Mouse (Mus musculus): Measurements from ENCODE around the gene Tk1.
A peak's percentile ranks its signal among the peaks of the same experiment; 100 is the strongest.

Gene Tk1

DNA sequence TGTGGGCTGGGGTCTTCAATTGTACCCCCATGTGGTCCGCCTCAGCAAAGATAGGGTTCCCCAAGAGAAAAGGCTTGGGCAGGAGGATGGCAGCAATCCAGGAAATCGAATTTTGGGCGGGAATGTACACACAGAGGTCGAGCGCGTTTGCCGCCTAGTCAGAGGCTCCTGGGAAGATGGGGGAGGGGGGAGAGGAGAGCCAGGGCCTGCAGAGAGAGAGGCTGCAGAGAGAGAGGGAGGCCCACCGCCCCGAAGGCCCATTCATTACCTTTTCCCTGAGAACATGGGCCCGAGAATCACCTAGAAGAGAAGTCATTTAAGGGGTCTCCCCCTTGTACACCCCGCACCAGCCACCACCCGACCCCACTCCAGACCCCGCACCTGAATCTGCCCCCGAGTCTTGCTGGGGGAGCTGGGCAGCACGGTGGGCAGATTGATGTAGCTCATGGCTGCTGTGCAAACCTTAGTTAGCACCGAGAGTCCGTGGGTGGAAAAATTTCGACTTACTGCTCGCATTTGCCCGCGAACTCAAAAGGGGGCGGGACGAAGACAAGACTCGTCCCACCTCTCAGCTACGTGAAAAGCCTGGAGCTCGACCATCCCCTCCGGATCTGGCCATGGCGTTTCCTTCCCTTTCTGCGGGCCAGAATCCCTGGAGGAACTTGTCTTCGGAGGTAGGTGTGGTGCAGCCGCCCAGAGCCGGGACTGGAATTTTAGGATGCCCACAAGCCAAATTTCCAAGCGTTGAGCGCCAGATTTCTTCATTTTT, at the start of gene Tk1, which contains the start of gene Afmid:
Gene Tk1 (minus strand): TSS at position 760 of the 769 bp plus-strand sequence.
Gene Afmid (plus strand): TSS at position 592 of the 769 bp plus-strand sequence.
- peak; percentile 80 for DNase-seq (ENCODE audit: low read depth, low spot score)

DNA sequence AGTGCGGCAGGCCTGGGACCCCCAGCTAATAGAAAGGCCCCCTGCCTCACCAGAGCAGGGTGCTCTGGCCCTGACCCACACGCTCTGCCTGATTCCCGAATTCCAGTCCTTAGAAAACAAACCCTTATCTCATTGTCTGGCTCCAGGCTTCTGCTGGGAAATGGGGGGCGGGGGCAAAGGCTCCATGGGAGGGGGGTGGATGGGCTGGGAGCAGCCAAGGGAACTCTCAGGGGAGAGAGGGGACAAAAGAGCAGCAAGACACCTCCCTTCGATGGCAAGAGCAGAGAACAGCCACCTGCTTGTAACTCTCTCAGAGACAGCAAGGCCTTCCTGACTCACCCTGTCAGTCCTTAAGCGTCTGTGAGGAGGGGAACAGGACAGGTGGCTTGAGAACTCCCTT, 49.8 kb upstream of the Tk1 start:
- no peak for DNase-seq (ENCODE audit: low read depth, low spot score)

DNA sequence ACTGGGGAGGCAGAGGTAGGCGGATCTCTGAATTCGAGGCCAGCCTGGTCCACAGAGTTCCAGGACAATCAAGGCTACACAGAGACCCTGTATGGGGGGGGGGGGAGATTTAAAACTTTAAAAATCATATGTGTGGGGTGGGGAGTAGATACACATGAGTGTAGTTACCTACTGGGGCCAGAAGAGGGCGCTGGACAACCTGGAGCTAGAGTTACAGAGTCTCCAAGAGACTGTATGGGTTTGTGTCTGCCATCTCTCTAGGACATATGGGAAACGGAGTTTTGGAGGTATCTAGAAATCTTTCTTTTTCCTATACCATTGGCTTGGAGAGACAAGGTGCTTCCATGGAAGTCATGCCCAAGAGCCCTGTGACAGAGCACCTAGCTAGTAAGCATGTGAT, 48.5 kb upstream of the Tk1 start:
- DNase-seq (ENCODE audit: low read depth, low spot score), result peak; percentile 57

DNA sequence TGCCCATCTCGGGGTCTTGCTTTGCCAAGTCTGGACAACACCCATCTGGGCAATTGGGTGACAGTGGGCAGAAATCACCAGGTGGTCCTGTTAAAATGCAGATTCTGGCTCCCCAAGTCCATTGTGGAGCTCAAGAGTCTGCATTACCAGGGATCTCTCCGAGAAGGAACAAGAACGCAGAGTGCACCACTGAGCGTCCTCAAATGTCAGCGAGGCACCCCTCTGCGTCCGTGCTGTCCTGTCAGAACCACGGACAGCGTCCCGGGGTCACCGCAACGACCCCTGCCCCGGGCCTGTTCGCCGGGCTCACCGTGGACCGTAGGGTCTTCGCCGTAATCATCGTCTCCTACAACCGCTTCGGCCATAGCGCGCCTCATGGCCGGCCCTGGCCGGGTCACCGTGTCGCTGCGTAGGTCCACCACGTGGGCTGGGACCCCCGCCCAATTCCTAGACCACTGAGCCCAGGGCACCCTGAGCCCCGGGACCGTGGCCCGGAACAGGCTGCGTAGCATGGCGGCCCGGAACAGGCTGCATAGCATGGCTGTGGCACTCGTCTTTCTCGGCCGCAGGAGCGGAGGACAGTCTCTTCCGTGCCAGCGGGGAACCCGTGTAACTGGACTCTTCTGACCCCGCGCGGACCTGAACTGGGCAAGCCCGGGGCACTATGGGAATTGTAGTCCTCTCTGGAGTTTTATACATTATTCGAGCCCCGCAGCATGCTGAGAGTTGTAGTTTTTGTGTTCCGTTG, 47.1 kb upstream of the Tk1 start, which contains the start of gene Tha1:
Gene Tha1 (minus strand): TSS at position 621 of the 748 bp plus-strand sequence.
- peak; percentile 57 for DNase-seq (ENCODE audit: low read depth, low spot score)

DNA sequence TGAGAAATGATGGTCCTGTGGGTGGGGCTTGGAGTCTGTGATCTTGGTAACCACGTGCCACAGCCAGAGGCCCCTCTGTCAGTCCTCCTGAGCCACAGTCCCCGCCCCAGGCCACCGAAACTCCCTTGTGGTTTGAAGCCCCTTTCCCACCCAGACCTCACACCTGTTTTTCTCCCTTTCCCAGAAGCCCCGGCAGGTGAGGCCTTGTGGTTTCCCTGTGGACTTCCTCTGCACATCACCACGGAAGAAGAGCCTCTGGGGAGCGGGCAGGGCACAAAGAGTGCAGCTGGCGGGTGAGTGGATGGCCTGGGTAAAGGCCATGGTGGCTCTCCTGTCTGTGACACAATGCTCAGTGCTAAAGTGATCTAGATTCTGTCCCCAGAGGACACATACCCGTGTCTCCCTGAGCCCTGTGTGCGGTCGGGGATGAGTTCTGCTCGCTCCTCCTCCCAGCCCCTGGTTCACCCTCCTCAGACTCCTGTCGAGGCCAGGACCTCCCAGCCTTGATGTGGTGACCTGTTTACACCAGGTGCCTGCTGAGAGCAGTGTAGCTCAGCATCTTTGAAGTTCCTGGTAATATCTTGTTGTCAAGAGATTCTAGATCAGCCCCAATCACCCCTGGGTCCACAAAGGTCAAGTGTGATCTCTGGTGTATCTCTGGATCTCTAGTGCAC, 46.2 kb upstream of the Tk1 start:
- peak; percentile 93 for DNase-seq (ENCODE audit: low read depth, low spot score)

DNA sequence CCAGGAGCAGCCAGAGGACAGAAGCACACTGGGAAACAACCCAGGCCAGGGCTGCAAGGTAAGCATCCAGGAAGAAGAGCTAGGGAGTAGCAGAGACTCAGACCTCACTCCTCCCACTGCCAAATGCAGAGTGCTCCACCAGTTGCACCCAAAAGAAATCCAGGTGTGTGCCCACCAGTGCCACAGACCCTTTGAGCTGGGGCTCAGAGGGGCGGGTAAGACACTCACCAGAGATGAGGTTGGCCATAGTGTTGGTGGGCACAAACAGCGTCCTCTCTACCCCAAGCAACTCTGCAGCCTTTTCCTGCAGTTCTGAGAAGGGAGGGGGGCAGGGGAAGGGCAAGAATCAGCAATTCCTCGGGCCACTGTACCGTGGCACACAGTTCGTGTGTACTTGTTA, 45.5 kb upstream of the Tk1 start:
- DNase-seq (ENCODE audit: low read depth, low spot score), result no peak

DNA sequence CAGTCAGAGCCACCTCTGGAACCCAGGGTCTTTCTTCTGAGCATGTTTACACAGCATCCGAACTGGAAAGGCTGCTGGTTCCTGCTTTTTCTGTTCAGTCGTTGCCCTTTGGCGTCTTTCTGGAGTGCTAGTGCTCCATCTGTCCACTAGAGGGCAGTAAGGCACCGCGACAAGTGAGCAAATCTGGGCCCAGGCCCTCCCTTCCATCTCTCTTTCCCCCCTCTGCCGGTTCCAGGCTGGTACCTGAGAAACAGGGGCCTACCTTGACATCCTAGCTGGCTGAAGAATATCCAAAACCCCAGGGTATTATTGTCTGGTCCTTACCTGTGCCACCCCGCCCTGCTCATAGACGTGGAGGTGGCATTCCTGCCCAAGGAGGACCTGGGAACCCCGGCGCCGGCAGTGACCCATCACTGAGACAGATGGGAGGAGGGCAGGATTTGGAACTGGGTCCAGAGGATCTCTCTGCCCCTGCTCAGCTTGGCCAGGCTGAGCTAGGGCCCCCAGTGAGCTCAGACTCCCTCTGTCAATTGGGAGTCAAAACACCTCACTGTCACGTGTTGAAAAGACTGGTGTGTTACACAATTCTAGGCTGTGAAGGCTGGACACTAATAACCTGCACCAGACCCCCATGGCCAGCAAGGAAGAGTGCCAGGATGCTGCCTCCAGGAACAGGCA, 44.9 kb upstream of the Tk1 start:
- peak; percentile 85 for DNase-seq (ENCODE audit: low read depth, low spot score)

DNA sequence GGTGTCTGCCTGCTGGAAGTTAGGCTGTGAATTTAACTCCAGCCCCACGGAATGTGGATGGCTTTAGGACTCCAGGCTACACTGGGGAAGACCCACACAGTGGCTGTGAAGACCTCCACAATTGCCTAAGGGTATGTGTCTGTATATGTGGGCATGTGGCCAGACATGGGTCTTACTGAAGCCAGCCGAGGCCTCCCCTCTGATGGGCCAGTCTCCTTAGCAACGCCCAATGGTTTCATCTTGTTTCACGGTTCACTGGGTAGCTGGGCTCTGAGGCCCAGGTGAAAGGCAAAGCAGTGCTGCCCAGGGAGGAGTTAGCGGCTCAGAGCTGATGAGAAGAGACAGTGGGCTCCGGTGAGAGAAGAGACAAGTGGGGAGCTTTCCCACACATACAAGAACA, 40.1 kb upstream of the Tk1 start:
- no peak for DNase-seq (ENCODE audit: low read depth, low spot score)

DNA sequence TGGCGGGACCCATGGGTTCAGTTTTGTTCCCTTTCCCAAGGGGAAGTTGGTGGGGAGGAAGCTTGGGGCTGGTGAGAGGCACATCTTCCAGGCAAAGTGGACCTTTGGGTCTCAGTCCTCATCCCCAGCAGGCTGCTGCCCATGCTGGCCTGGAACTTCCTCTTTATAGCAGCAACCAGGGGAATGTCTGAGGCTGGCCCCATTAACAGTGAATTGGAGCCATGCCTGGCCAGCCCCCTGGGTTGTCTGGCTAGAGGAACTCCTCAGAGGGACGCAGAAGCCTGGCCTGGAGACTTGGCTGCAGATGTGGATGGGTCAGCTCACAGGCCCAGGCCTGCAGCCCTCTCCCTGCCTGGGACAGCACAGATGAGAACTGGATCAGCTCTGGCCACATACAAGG, 38.9 kb upstream of the Tk1 start:
- DNase-seq (ENCODE audit: low read depth, low spot score), result no peak

DNA sequence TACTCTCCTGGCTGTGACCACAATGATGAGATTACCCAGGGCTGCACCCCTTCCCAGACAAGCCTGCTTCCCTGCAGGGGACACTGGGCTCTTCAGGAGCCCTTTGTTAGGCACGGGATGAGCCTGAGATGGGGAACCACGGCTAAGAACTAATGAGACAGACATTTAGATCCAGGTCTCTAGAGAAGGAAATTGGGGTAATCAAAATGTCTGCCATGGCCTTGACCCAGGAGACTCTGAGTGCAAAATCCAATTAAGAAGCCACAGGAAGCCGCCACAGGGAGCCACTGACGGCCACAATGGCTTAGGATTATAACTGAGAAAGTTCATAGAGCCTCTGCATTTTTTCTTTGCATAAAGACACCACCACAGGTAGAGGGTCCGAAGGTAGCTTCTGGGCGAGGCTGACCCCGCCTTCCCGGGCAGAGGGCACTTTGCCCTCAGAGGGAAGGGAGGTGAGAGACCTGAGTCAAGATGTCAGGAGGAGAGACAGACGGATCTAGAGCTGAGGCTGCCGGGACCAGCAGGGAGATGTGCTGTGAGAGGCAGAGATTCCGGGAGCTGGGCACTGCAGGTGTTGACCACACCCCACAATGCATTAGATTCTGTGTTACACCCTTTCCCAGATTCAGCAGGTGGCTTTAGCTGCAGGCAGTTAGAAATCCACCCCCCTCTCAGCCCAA, 37.4 kb upstream of the Tk1 start:
- no peak for DNase-seq (ENCODE audit: low read depth, low spot score)

DNA sequence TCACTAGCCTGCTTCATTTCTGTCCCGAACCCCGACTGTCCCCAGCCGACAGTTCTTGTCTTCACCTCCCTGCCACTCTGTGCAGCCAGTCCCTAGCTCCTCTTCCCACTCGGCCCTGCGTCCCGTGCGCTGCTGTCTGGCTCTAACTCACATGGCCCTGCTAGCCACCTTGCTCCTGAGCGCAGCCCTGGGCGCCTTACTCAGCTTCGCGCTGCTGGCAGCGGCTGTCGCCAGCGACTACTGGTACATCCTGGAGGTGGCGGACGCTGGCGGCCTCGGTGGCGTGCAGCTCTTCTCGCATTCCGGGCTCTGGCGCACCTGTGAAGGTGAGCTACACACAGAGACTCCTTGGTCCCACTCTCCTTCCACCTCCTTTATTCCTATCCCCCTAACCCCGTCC, 34.7 kb upstream of the Tk1 start, which contains the start of gene Tmem235:
Gene Tmem235 (plus strand): TSS at position 152 of the 400 bp plus-strand sequence.
- DNase-seq (ENCODE audit: low read depth, low spot score), result no peak

DNA sequence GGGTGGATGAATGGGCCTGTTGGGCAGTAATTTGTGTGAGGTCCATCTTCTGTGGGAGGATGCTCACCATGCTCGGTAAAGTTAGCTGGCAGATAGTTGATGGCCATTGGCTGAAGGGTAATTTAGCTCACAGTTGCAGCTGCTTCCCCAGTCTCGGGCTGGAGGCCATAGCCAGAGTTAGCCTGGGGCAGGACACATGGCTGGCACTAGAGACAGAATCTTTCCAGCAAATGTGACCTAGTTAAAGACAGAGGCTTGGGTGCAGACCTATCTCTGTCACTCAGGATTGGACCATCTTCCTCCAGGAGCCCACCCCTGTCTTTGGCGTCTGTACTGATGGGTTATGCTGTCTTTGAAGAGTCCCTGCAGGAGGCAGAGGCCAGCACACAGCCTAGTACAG, 32.5 kb upstream of the Tk1 start:
- DNase-seq (ENCODE audit: low read depth, low spot score), result no peak

DNA sequence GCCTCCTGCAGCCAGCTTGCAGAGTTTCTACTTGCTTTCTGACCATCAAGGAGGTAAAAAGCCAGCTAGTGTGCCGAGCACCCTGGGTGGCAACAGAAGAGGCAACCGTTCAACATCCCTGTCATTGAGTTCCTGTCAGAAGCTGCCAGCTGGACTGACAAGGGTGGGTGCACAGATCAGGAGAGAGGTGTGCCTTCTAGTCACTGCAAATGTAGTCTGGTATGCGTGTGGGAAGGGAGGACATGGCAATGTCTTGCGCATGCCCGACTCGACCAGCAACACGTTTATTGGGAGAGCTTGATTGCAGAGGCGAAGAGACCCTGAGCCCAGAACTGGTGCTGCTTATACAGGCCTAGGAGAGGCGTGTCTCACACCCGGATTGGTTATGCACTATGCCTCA, 31.6 kb upstream of the Tk1 start:
- DNase-seq (ENCODE audit: low read depth, low spot score), result no peak

DNA sequence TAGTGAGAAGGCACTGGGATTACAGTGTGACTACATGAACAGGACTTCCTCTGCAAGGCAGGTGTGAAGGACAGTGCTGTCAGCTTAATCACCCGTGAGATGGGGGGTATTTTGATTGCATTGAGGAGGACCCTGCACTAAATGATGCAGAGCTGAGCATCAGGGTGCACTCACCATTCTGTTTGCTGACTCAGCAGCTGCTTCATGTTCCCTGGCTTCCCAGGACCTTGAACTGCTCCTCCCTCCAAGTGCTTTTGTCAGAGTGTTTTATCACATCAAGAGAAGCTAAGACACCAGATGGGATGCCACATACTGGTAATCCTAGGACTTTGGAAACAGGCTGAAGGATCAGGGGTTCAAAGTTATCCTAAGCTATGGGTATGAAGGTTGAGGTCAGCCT, 30.1 kb upstream of the Tk1 start:
- no peak for DNase-seq (ENCODE audit: low read depth, low spot score)

DNA sequence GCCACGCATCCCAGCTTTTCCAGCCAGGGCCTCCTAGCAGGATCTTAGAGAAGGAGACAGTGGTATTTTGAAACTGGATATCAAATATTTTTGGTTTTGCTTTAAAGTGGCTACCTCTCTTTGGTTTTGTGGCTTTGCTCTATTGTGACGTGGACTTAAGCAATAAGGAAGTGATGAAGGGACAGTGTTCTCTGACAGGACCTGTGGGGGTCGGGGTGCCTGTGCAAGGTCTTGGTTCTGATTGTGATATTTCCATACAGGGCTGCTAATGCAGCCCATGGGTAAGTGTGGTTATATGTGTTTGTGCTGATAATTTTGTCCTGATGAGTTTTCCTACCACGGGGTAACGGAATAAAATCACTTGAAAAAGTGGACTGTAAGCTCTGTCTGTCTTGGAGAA, 29.5 kb upstream of the Tk1 start:
- DNase-seq (ENCODE audit: low read depth, low spot score), result no peak

DNA sequence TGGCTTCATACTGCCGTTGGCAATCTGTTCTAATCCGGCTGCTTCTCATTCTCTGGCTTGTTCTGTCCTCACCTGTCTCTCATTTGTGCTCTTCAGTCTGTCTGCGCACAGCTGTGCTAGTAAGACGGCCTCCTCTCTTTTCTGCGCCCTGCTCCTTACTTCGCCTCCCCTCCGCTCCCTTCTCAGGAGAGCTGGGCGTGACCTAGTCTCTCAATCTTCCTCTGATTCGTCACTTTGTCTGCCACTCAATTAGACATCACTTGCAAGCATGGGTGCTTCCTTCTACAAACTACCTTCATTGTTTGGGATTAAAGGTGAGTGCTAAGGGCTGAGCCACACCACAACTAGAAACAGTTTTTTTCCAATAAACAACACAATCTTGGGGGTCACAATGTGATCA, 28.3 kb upstream of the Tk1 start:
- no peak for DNase-seq (ENCODE audit: low read depth, low spot score)

DNA sequence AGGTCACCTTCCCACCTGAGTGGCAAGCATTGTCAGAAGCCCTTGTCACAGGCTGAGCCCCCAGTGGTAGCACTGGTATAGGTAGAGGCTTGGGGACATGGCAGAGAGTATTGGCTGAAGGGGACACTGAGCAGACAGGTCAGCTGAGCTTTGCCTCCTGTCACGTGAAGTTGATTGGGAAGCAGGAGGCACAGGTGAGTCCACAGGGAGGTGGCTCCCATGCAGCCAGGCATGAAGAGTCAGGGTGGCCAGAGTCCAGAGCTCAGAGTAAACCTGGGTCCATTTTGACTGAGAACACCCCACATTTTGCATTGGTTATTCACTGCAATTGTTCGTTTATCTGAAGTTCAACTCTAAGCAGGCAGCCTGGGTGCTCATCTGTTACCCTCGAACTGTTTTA, 27.0 kb upstream of the Tk1 start:
- no peak for DNase-seq (ENCODE audit: low read depth, low spot score)

DNA sequence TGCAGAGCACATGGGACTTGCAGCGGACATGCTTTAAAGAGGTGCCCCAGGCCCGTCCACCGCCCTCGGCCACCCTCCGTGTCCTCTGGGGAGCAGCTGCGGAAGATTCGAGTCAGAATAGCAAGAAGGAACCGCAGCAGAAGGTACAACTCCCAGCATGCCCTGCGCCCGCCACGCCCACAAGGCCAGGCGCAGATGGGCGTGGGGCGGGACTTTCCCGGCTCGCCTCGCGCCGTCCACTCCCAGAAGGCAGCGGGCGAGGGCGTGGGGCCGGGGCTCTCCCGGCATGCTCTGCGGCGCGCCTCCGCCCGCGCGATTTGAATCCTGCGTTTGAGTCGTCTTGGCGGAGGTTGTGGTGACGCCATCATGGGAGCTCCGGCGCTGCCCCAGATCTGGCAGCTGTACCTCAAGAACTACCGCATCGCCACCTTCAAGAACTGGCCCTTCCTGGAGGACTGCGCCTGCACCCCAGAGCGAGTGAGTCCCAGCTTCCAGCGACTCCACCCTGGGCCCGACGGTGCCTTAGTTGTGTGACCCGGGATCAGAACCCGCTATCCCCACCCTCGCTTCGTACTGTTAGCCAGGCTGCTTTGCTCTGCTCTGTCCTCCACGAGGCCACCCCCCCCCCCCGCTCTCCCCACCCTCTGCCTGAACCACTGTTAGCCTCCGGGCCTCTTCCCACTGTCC, 23.2 kb upstream of the Tk1 start, which contains the start of gene Birc5:
Gene Birc5 (plus strand): TSS at position 267 of the 687 bp plus-strand sequence.
- DNase-seq (ENCODE audit: low read depth, low spot score), result peak; percentile 99

DNA sequence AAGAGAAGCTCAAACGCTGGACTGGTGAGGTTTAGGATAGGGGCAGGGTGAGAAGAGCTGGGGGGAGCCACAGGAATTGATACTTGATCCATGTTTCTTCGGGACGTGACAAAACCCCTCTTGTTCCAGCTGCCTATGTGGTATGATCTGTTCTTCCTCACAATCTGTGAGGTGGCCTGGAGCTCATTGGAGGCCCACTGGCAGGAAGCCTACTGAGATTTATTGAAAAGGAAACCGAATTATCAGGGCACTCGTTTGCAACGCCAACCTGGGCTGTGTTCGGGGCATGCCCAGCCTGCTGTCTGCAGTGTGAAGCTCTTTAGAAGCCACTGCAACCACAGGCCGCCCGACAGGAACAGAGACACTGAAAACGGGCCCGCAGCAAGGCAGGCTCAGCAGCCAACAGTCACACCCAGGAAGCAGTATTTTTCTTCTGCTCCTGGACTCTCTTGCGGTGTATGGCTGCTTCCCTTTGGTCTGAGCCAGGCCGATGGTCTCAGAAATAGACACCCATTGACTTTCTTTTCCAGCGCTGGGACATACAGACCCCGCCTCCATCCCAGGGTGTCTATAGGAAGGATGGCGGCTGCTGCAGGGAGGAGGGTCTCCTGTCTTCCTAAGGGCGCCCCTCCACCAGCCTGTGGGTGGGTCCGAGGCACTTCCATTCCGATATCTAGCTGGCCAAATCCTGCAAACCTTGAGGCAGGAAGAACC, 22.5 kb upstream of the Tk1 start:
- DNase-seq (ENCODE audit: low read depth, low spot score), result peak; percentile 84
